ENCODE assay signal across 9 mouse cellular contexts in the genomic region with DNA sequence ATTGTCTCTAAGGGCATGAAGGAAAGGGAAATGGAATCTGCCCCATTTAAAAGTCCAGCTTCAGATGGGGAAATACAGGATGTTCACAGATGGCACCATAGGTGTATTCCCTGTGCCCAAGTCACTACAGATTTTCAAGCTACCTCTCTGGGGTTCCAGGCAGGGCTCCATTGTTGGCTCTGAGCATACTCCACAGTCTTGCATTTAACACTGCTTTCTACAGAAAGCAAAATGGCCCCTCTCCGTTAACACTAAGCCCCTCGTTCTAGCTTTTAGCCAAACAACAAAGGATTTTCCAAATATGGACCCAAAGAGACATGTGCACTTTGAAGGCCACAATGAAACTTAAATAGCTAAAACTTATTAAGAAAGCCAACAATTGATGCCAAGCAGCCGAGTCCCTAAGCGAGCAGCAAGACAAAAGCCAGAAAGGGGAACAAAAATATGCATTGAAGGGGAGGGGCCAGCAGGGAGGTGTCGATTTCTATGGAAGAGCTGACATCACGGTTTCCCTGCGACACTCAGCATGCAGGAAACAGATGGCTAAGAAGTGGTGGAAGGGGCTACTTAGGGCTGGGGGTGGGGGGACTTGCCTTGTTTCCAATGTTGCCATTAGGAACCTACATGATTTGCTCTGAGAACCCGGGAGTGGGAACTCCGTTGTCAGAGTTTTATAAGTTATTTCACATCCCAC. TPM values are rescaled to one million over a fixed set of nuclear protein-coding genes. Genes with fewer than 3 reads are reported as not detected.
A peak's percentile ranks its signal among the peaks of the same experiment; 100 is the strongest.
DNase-seq lines count a peak whose midpoint lies in the region; ATAC-seq and TF ChIP-seq lines count a peak whose summit lies in the region.
"Had no signal": no experiment of that assay in that cellular context is flagged by ENCODE, and none has a peak within 500 bp of the region (broad histone marks: within the 10 kb centered on the region; RNA-seq: fewer than 3 reads in every experiment).

No protein-coding gene starts in this region.

- H3K36me3 ChIP-seq in limb, embryonic 12.5 days = no peaks in the 10 kb centered on the region
- no peaks in the 10 kb centered on the region for H3K36me3 ChIP-seq in stomach, embryonic 16.5 days (ENCODE audit: control insufficient read depth, insufficient read depth, low read length)

- WGBS in limb, embryonic 12.5 days = 38% methylated on average over 9 of the region's 9 CpGs
- WGBS in stomach, embryonic 16.5 days = 30% methylated on average over 9 of the region's 9 CpGs

- H3K27ac ChIP-seq in gastrocnemius, adult 2 months = peak overlapping the region; percentile 24
- peak overlapping the region; percentile 79 for H3K27ac ChIP-seq in limb, embryonic 12.5 days
- peak overlapping the region; percentile 58 for H3K27ac ChIP-seq in stomach, embryonic 16.5 days (ENCODE audit: low read length)

- peak overlapping the region; percentile 33 for H3K4me3 ChIP-seq in gastrocnemius, adult 2 months
- no peak overlapping the region for H3K4me3 ChIP-seq in limb, embryonic 12.5 days (replicated peaks)
- no peak overlapping the region for H3K4me3 ChIP-seq in stomach, embryonic 16.5 days (replicated peaks; ENCODE audit: low read length)

- peaks cover 37% of the 10 kb centered on the region for H3K4me1 ChIP-seq in limb, embryonic 12.5 days (replicated peaks)
- H3K4me1 ChIP-seq in stomach, embryonic 16.5 days (ENCODE audit: control insufficient read depth, insufficient read depth, low read length) = peaks cover 9% of the 10 kb centered on the region

- no peaks in the 10 kb centered on the region for H3K9me3 ChIP-seq in limb, embryonic 12.5 days
- H3K9me3 ChIP-seq in stomach, embryonic 16.5 days (replicated peaks; ENCODE audit: control insufficient read depth, low read length) = no peaks in the 10 kb centered on the region

- TF ChIP-seq CTCF in gastrocnemius, adult 2 months (IDR thresholded peaks at IDR 0.05) = no peak

- no peak overlapping the region for H3K4me2 ChIP-seq in limb, embryonic 12.5 days
- peak overlapping the region; percentile 33 for H3K4me2 ChIP-seq in stomach, embryonic 16.5 days (ENCODE audit: low read depth, low read length)

- 0 out of 2 replicates have a peak, but pooled peaks have one; percentile 13 for ATAC-seq in limb, embryonic 12.5 days (ENCODE audit: insufficient number of reproducible peaks, insufficient read depth, low FRiP score, low TSS enrichment, low read depth)
- ATAC-seq in stomach, embryonic 16.5 days (ENCODE audit: insufficient read depth, low FRiP score) = peak; percentile 39; the same call in 1 of the 2 replicates

- no peak for DNase-seq in gastrocnemius, adult 2 months
- no peak for DNase-seq in gastrocnemius, postnatal 14 days
- peak; percentile 36 for DNase-seq in retina, postnatal 1 day
- DNase-seq in retina, embryonic 14.5 days (ENCODE audit: low spot score) = no peak
- DNase-seq in frontal cortex, postnatal 14 days (ENCODE audit: low spot score in 2 of 2) = no peak
- no peak for DNase-seq in spleen, postnatal 4 days (ENCODE audit: low spot score in 2 of 2)
- DNase-seq: right cerebral cortex, postnatal 4 days had no signal

- intact Hi-C loops in gastrocnemius, adult 2 months (cut with DNase I) = loop anchor here (10.0 kb wide), 1 partner anchor 67 kb away; no protein-coding TSS in a partner anchor
- intact Hi-C loops in gastrocnemius, postnatal 14 days (cut with DNase I; ENCODE audit: low total_unique reads) = loop anchor here (10.0 kb wide), 1 partner anchor 77 kb away; no protein-coding TSS in a partner anchor

- no peaks in the 10 kb centered on the region for H3K27me3 ChIP-seq in limb, embryonic 12.5 days
- no peaks in the 10 kb centered on the region for H3K27me3 ChIP-seq in stomach, embryonic 16.5 days (ENCODE audit: control insufficient read depth, insufficient read depth, low read length)

- H3K9ac ChIP-seq in limb, embryonic 12.5 days (replicated peaks) = no peak overlapping the region
- peak overlapping the region; percentile 1; the same call in 1 of the 2 replicates for H3K9ac ChIP-seq in stomach, embryonic 16.5 days (ENCODE audit: low read length)

RNA-seq across cellular contexts. Expression of gene Arhgap31, which starts 11.4 kb away (rescaled TPM):
- total RNA-seq in gastrocnemius, adult 2 months (2021) = 10 to 100 TPM; 11.9 to 18.6 TPM
- 10 to 100 TPM; 20.8 to 22.6 TPM for total RNA-seq in gastrocnemius, postnatal 14 days (2021)
- polyA plus RNA-seq in limb, embryonic 12.5 days (2016; fragmentation: Nextera tagmentation; extraction: Ambion mirVana) = 8.8 and 9.9 TPM in 2 replicates
- 8.8 and 10.9 TPM in 2 replicates for polyA plus RNA-seq in stomach, embryonic 16.5 days (2015; fragmentation: Nextera tagmentation; extraction: Ambion mirVana)

RNA-seq across cellular contexts. Expression of gene B4galt4, which starts 40.4 kb away (rescaled TPM):
- total RNA-seq in gastrocnemius, adult 2 months (2021) = 1 to 10 TPM; 3.3 to 7.0 TPM
- 1 to 10 TPM; 3.6 to 5.7 TPM for total RNA-seq in gastrocnemius, postnatal 14 days (2021)
- 33.3 and 33.6 TPM in 2 replicates for polyA plus RNA-seq in limb, embryonic 12.5 days (2016; fragmentation: Nextera tagmentation; extraction: Ambion mirVana)
- 20.8 TPM in 2 replicates for polyA plus RNA-seq in stomach, embryonic 16.5 days (2015; fragmentation: Nextera tagmentation; extraction: Ambion mirVana)

Comparison
In these comparisons a context has a peak if more than half of its experiments do, and no peak if none do; other contexts are left out.
1. H3K27ac ChIP-seq: peak in every context shown above with its lines; median percentile 79 in limb, embryonic 12.5 days; 58 in stomach, embryonic 16.5 days; 24 in gastrocnemius, adult 2 months.